Mouse (Mus musculus): ENCODE measurements at regions not wholly inside any gene's neighbourhood (a gene's known extent, or its start where the extent isn't known, plus 50 kb on each side); places are given as distances from the start of the nearest gene placed in this dataset.

- ChIA-PET CTCF (interaction anchor here in 1 of 4 experiments (0.6 kb wide), 1 partner anchor 256 kb away, joined by 5 read pairs; no protein-coding TSS in a partner anchor), POLR2A (no interaction called here)
Observed at GRCm38 (mm10) chr2:48665103-48665502, 148.8 kb upstream of the Acvr2a start.

GRCm38 (mm10) chr2:48689098-48689497 lies 124.8 kb upstream of the Acvr2a start:
- POLR2A ChIA-PET: no interaction called here
- CTCF ChIA-PET: no interaction called here

- CTCF ChIA-PET: no interaction called here
- POLR2A ChIA-PET: no interaction called here
Observed at GRCm38 (mm10) chr2:48694509-48694908, 119.4 kb upstream of the Acvr2a start.

- ChIA-PET POLR2A (no interaction called here), CTCF (interaction anchor here in 1 of 4 experiments (0.6 kb wide), 1 partner anchor 1063 kb away, joined by 3 read pairs; no protein-coding TSS in a partner anchor)
Observed at GRCm38 (mm10) chr2:48700886-48701285, 113.0 kb upstream of the Acvr2a start.

- CTCF ChIA-PET: no interaction called here
- POLR2A ChIA-PET: interaction anchor here in 1 of 4 experiments (0.6 kb wide), 1 partner anchor 302 kb away, joined by 3 read pairs; no protein-coding TSS in a partner anchor
Observed at GRCm38 (mm10) chr2:48705103-48705804, 108.7 kb upstream of the Acvr2a start.

- POLR2A ChIA-PET: no interaction called here
Observed at GRCm38 (mm10) chr2:48705805-48706150, 108.1 kb upstream of the Acvr2a start.

GRCm38 (mm10) chr2:48706188-48706587 lies 107.7 kb upstream of the Acvr2a start:
- ChIA-PET CTCF (no interaction called here), POLR2A (no interaction called here)

More at GRCm38 (mm10) chr2:48705805-48706150, 108.1 kb upstream of the Acvr2a start:
- CTCF ChIA-PET: no interaction called here

GRCm38 (mm10) chr2:48716206-48716605 lies 97.7 kb upstream of the Acvr2a start:
- CTCF ChIA-PET: no interaction called here
- POLR2A ChIA-PET: no interaction called here

GRCm38 (mm10) chr2:48717770-48718169 lies 96.1 kb upstream of the Acvr2a start:
- ChIA-PET CTCF (interaction anchor here in 1 of 4 experiments (0.6 kb wide), 1 partner anchor 1191 kb away, joined by 3 read pairs; no protein-coding TSS in a partner anchor), POLR2A (interaction anchor here in 1 of 4 experiments (0.5 kb wide), 1 partner anchor 350 kb away, joined by 3 read pairs; no protein-coding TSS in a partner anchor)

- CTCF ChIA-PET: no interaction called here
- POLR2A ChIA-PET: no interaction called here
Observed at GRCm38 (mm10) chr2:48718261-48718660, 95.6 kb upstream of the Acvr2a start.

- POLR2A ChIA-PET: interaction anchor here in 1 of 4 experiments (1.0 kb wide), 1 partner anchor 19 kb away, joined by 3 read pairs; no protein-coding TSS in a partner anchor
- CTCF ChIA-PET: no interaction called here
Observed at GRCm38 (mm10) chr2:48730780-48731179, 83.1 kb upstream of the Acvr2a start.

- ChIA-PET POLR2A (no interaction called here), CTCF (no interaction called here)
Observed at GRCm38 (mm10) chr2:48733936-48734335, 80.0 kb upstream of the Acvr2a start.

GRCm38 (mm10) chr2:48734521-48734920 lies 79.4 kb upstream of the Acvr2a start:
- POLR2A ChIA-PET: no interaction called here
- CTCF ChIA-PET: no interaction called here

DNA sequence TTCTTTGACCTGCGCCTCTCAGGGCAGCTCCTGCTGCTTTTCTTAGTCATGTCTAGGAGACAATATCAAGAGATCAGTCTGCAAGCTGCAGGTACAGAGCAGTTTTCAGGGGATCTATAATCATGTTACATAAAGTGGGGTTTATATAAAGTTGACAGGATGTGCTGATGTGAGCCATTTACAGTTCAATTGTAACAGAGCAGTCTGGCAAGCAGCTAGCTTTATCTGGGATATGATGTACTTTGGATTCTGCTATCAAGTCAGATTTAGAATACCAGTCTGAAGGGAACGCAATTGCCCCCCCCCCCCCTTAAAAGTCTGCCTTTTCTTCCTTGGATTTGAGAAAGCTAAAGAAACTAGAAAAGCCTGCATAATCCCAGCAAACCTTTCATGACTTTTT lies 77.6 kb upstream of the Acvr2a start:
- CTCF ChIA-PET: no interaction called here
- POLR2A ChIA-PET: no interaction called here

All from embryonic stem cell, embryonic (primary cell).